Mouse (Mus musculus): ENCODE measurements around the gene H2al1g. TPM values are rescaled to one million over a fixed set of nuclear protein-coding genes. Genes with fewer than 3 reads are reported as not detected.
"Not testable (repeated sequence)": the region's sequence is repeated elsewhere in the genome, so short reads cannot be mapped to it uniquely, and the experiment has no call there.

H2al1g gene
- polyA plus RNA-seq (2021), result not detected

GRCm38 (mm10) chrX:11317956-11318355 is at the start of gene H2al1g:
TSS of gene H2al1g (plus strand) at chrX:11318256.
- CTCF ChIA-PET; DNase-seq (ENCODE audit: low read depth, low spot score); POLR2A ChIA-PET; ATAC-seq; in situ Hi-C loops (cut with MboI; ENCODE audit: low pct_unique_long_range_greater_than_20kb); H3K27me3 ChIP-seq: not testable (repeated sequence)

- in situ Hi-C loops (cut with MboI; ENCODE audit: low pct_unique_long_range_greater_than_20kb), result no loop called here
- CTCF ChIA-PET, result interaction anchor here (1.6 kb wide), 1 partner anchor 9 kb away, joined by 4 read pairs; no protein-coding TSS in a partner anchor
- no peak for DNase-seq (ENCODE audit: low read depth, low spot score)
- ATAC-seq, result no peak
- TF ChIP-seq CTCF (IDR thresholded peaks at IDR 0.05), result no peak
- peaks cover 9% of the 10 kb centered on the region for H3K27me3 ChIP-seq
- POLR2A ChIA-PET, result no interaction called here
Measured at GRCm38 (mm10) chrX:11269074-11269473, 49.0 kb upstream of the H2al1g start.

GRCm38 (mm10) chrX:11273190-11273589 is 44.9 kb upstream of the H2al1g start:
- ATAC-seq (no peak), DNase-seq (ENCODE audit: low read depth, low spot score) (no peak)
- TF ChIP-seq CTCF (IDR thresholded peaks at IDR 0.05), result no peak
- in situ Hi-C loops (cut with MboI; ENCODE audit: low pct_unique_long_range_greater_than_20kb), result no loop called here
- ChIA-PET CTCF (no interaction called here), POLR2A (no interaction called here)
- peaks cover 18% of the 10 kb centered on the region for H3K27me3 ChIP-seq

GRCm38 (mm10) chrX:11277083-11277482 is 41.0 kb upstream of the H2al1g start:
- no peak for TF ChIP-seq CTCF (IDR thresholded peaks at IDR 0.05)
- CTCF ChIA-PET, result no interaction called here
- POLR2A ChIA-PET, result no interaction called here
- H3K27me3 ChIP-seq, result peaks cover 30% of the 10 kb centered on the region
- ATAC-seq (no peak), DNase-seq (ENCODE audit: low read depth, low spot score) (no peak)
- in situ Hi-C loops (cut with MboI; ENCODE audit: low pct_unique_long_range_greater_than_20kb), result no loop called here

- ATAC-seq, result no peak
- H3K27me3 ChIP-seq, result peaks cover 22% of the 10 kb centered on the region
- no peak for TF ChIP-seq CTCF (IDR thresholded peaks at IDR 0.05)
- ChIA-PET CTCF (no interaction called here), POLR2A (no interaction called here)
- no peak for DNase-seq (ENCODE audit: low read depth, low spot score)
- in situ Hi-C loops (cut with MboI; ENCODE audit: low pct_unique_long_range_greater_than_20kb), result no loop called here
Measured at GRCm38 (mm10) chrX:11280741-11281140, 37.3 kb upstream of the H2al1g start.

- in situ Hi-C loops (cut with MboI; ENCODE audit: low pct_unique_long_range_greater_than_20kb), result no loop called here
- DNase-seq (ENCODE audit: low read depth, low spot score) (no peak), ATAC-seq (no peak)
- CTCF ChIA-PET, result interaction anchor here (1.1 kb wide), 1 partner anchor 8 kb away, joined by 3 read pairs; no protein-coding TSS in a partner anchor
- H3K27me3 ChIP-seq, result peaks cover 16% of the 10 kb centered on the region
- POLR2A ChIA-PET, result interaction anchor here (1.3 kb wide), 1 partner anchor 10 kb away, joined by 3 read pairs; no protein-coding TSS in a partner anchor
- no peak for TF ChIP-seq CTCF (IDR thresholded peaks at IDR 0.05)
Measured at GRCm38 (mm10) chrX:11288306-11288882, 29.7 kb upstream of the H2al1g start.

- DNase-seq (ENCODE audit: low read depth, low spot score) (no peak), ATAC-seq (no peak)
- no peak for TF ChIP-seq CTCF (IDR thresholded peaks at IDR 0.05)
- H3K27me3 ChIP-seq, result peaks cover 20% of the 10 kb centered on the region
- in situ Hi-C loops (cut with MboI; ENCODE audit: low pct_unique_long_range_greater_than_20kb), result no loop called here
- POLR2A ChIA-PET, result no interaction called here
- CTCF ChIA-PET, result no interaction called here
Measured at GRCm38 (mm10) chrX:11289244-11289643, 28.8 kb upstream of the H2al1g start.

- DNase-seq (ENCODE audit: low read depth, low spot score); in situ Hi-C loops (cut with MboI; ENCODE audit: low pct_unique_long_range_greater_than_20kb); ATAC-seq; POLR2A ChIA-PET; CTCF ChIA-PET: not testable (repeated sequence)
- H3K27me3 ChIP-seq, result peaks cover 14% of the 10 kb centered on the region
Measured at GRCm38 (mm10) chrX:11298957-11299356, 19.1 kb upstream of the H2al1g start, which contains the start of gene H2al1a. TSS of gene H2al1a (plus strand) at chrX:11299257.

GRCm38 (mm10) chrX:11302132-11302531 is 15.9 kb upstream of the H2al1g start, which contains the start of gene H2al1b:
TSS of gene H2al1b (plus strand) at chrX:11302432.
- in situ Hi-C loops (cut with MboI; ENCODE audit: low pct_unique_long_range_greater_than_20kb); POLR2A ChIA-PET; CTCF ChIA-PET; ATAC-seq; DNase-seq (ENCODE audit: low read depth, low spot score); H3K27me3 ChIP-seq: not testable (repeated sequence)

GRCm38 (mm10) chrX:11305355-11305754 is 12.7 kb upstream of the H2al1g start, which contains the start of gene H2al1c:
TSS of gene H2al1c (plus strand) at chrX:11305655.
- POLR2A ChIA-PET; ATAC-seq; in situ Hi-C loops (cut with MboI; ENCODE audit: low pct_unique_long_range_greater_than_20kb): not testable (repeated sequence)

GRCm38 (mm10) chrX:11308524-11308923 is 9.5 kb upstream of the H2al1g start, which contains the start of gene H2al1d:
TSS of gene H2al1d (plus strand) at chrX:11308824.
- H3K27me3 ChIP-seq; POLR2A ChIA-PET; in situ Hi-C loops (cut with MboI; ENCODE audit: low pct_unique_long_range_greater_than_20kb); DNase-seq (ENCODE audit: low read depth, low spot score); ATAC-seq; CTCF ChIA-PET: not testable (repeated sequence)

More at GRCm38 (mm10) chrX:11305355-11305754, 12.7 kb upstream of the H2al1g start, which contains the start of gene H2al1c:
- CTCF ChIA-PET; H3K27me3 ChIP-seq; DNase-seq (ENCODE audit: low read depth, low spot score): not testable (repeated sequence)

GRCm38 (mm10) chrX:11311634-11312033 is 6.4 kb upstream of the H2al1g start, which contains the start of gene H2al1e:
TSS of gene H2al1e (plus strand) at chrX:11311934.
- CTCF ChIA-PET, result not testable (repeated sequence)

GRCm38 (mm10) chrX:11314858-11315257 is 3.2 kb upstream of the H2al1g start, which contains the start of gene H2al1f:
TSS of gene H2al1f (plus strand) at chrX:11315158.
- H3K27me3 ChIP-seq; CTCF ChIA-PET; POLR2A ChIA-PET; in situ Hi-C loops (cut with MboI; ENCODE audit: low pct_unique_long_range_greater_than_20kb); DNase-seq (ENCODE audit: low read depth, low spot score); ATAC-seq: not testable (repeated sequence)

More at GRCm38 (mm10) chrX:11311634-11312033, 6.4 kb upstream of the H2al1g start, which contains the start of gene H2al1e:
- H3K27me3 ChIP-seq; in situ Hi-C loops (cut with MboI; ENCODE audit: low pct_unique_long_range_greater_than_20kb); ATAC-seq; POLR2A ChIA-PET; DNase-seq (ENCODE audit: low read depth, low spot score): not testable (repeated sequence)

GRCm38 (mm10) chrX:11321192-11321591 is 3.1 kb downstream of the H2al1g start, which contains the start of gene H2al1h:
TSS of gene H2al1h (plus strand) at chrX:11321492.
- POLR2A ChIA-PET; CTCF ChIA-PET; ATAC-seq; DNase-seq (ENCODE audit: low read depth, low spot score); H3K27me3 ChIP-seq; in situ Hi-C loops (cut with MboI; ENCODE audit: low pct_unique_long_range_greater_than_20kb): not testable (repeated sequence)

GRCm38 (mm10) chrX:11324359-11324758 is 6.3 kb downstream of the H2al1g start, which contains the start of gene H2al1i:
TSS of gene H2al1i (plus strand) at chrX:11324659.
- DNase-seq (ENCODE audit: low read depth, low spot score); POLR2A ChIA-PET; ATAC-seq; in situ Hi-C loops (cut with MboI; ENCODE audit: low pct_unique_long_range_greater_than_20kb); H3K27me3 ChIP-seq; CTCF ChIA-PET: not testable (repeated sequence)
